Mouse (Mus musculus): ENCODE data around the gene Gne.

Gene Gne

GRCm38 (mm10) chr4:44083945-44084344 is at the start of gene Gne:
Gene Gne (minus strand): TSS chr4:44084177.
- DNase-seq (ENCODE audit: low read depth, low spot score) = no peak

- DNase-seq (ENCODE audit: low read depth, low spot score) = no peak
Observed at GRCm38 (mm10) chr4:44126805-44127204, 42.8 kb upstream of the Gne start.

- DNase-seq (ENCODE audit: low read depth, low spot score) = peak; percentile 79
Observed at GRCm38 (mm10) chr4:44119410-44120201, 35.6 kb upstream of the Gne start.

GRCm38 (mm10) chr4:44115046-44115445 is 31.1 kb upstream of the Gne start:
- DNase-seq (ENCODE audit: low read depth, low spot score) = no peak

- no peak for DNase-seq (ENCODE audit: low read depth, low spot score)
Observed at GRCm38 (mm10) chr4:44113393-44114138, 29.6 kb upstream of the Gne start.

GRCm38 (mm10) chr4:44112741-44113140 is 28.8 kb upstream of the Gne start:
- DNase-seq (ENCODE audit: low read depth, low spot score) = no peak

GRCm38 (mm10) chr4:44110771-44111170 is 26.8 kb upstream of the Gne start:
- no peak for DNase-seq (ENCODE audit: low read depth, low spot score)

- no peak for DNase-seq (ENCODE audit: low read depth, low spot score)
Observed at GRCm38 (mm10) chr4:44108297-44108696, 24.3 kb upstream of the Gne start.

GRCm38 (mm10) chr4:44107339-44107738 is 23.4 kb upstream of the Gne start:
- peak; percentile 29 for DNase-seq (ENCODE audit: low read depth, low spot score)

GRCm38 (mm10) chr4:44106297-44106821 is 22.4 kb upstream of the Gne start:
- DNase-seq (ENCODE audit: low read depth, low spot score) = no peak

- no peak for DNase-seq (ENCODE audit: low read depth, low spot score)
Observed at GRCm38 (mm10) chr4:44104195-44104917, 20.4 kb upstream of the Gne start.

GRCm38 (mm10) chr4:44103620-44104019 is 19.6 kb upstream of the Gne start:
- no peak for DNase-seq (ENCODE audit: low read depth, low spot score)

GRCm38 (mm10) chr4:44097576-44098335 is 13.8 kb upstream of the Gne start:
- DNase-seq (ENCODE audit: low read depth, low spot score) = no peak

GRCm38 (mm10) chr4:44094475-44094874 is 10.5 kb upstream of the Gne start:
- peak; percentile 58 for DNase-seq (ENCODE audit: low read depth, low spot score)

GRCm38 (mm10) chr4:44092359-44092758 is 8.4 kb upstream of the Gne start:
- DNase-seq (ENCODE audit: low read depth, low spot score) = no peak

- DNase-seq (ENCODE audit: low read depth, low spot score) = no peak
Observed at GRCm38 (mm10) chr4:44085566-44085965, 1.6 kb upstream of the Gne start.

GRCm38 (mm10) chr4:44084602-44085325 is 787 bp upstream of the Gne start:
- DNase-seq (ENCODE audit: low read depth, low spot score) = no peak

- no peak for DNase-seq (ENCODE audit: low read depth, low spot score)
Observed at GRCm38 (mm10) chr4:44078358-44078933, 5.5 kb downstream of the Gne start.

- no peak for DNase-seq (ENCODE audit: low read depth, low spot score)
Observed at GRCm38 (mm10) chr4:44074422-44074821, 9.6 kb downstream of the Gne start.

GRCm38 (mm10) chr4:44073799-44074198 is 10.2 kb downstream of the Gne start:
- no peak for DNase-seq (ENCODE audit: low read depth, low spot score)

Data from 3T3-L1 (cell line).